Comparison of ENCODE assay signal across 10 mouse cellular contexts in genomic region chr9:35592903-35593302, GRCm38 (mm10). TPM values are rescaled to one million over a fixed set of nuclear protein-coding genes. Genes with fewer than 3 reads are reported as not detected.
DNase-seq lines count a peak whose midpoint lies in the region; ATAC-seq and TF ChIP-seq lines count a peak whose summit lies in the region.
"Had no signal": no experiment of that assay in that cellular context is flagged by ENCODE, and none has a peak within 500 bp of the region (broad histone marks: within the 10 kb centered on the region; RNA-seq: fewer than 3 reads in every experiment).

No protein-coding gene starts in this region.

- no peaks in the 10 kb centered on the region for H3K9me3 ChIP-seq in liver, postnatal 0 days (ENCODE audit: low read length)
- H3K9me3 ChIP-seq in liver, embryonic 12.5 days (replicated peaks) = no peaks in the 10 kb centered on the region

- TF ChIP-seq CTCF in liver, postnatal 0 days (IDR thresholded peaks at IDR 0.05; ENCODE audit: low read depth) = peak; percentile 45

- no peaks in the 10 kb centered on the region for H3K4me1 ChIP-seq in liver, postnatal 0 days (ENCODE audit: insufficient read depth)
- no peaks in the 10 kb centered on the region for H3K4me1 ChIP-seq in liver, embryonic 12.5 days

- TF ChIP-seq EP300 in liver, postnatal 0 days (IDR thresholded peaks at IDR 0.05; ENCODE audit: low read depth) = no peak

- H3K36me3 ChIP-seq in liver, postnatal 0 days (replicated peaks; ENCODE audit: insufficient read depth, low read length) = no peaks in the 10 kb centered on the region
- no peaks in the 10 kb centered on the region for H3K36me3 ChIP-seq in liver, embryonic 12.5 days

- DNase-seq in adrenal gland, postnatal 10 days = peak; percentile 20
- no peak for DNase-seq in adrenal gland, adult 2 months
- DNase-seq in liver, postnatal 0 days = no peak
- peak; percentile 32 for DNase-seq in forelimb bud, embryonic 11.5 days (ENCODE audit: low read depth, low spot score)
- peak; percentile 33 for DNase-seq in mesoderm, embryonic 11.5 days (ENCODE audit: low read depth, low spot score)
- no peak for DNase-seq in urinary bladder, postnatal 36 days (ENCODE audit: low spot score in 2 of 2)
- DNase-seq in ovary, adult 18-20 months (ENCODE audit: low spot score) = no peak

- no peak for ATAC-seq in liver, postnatal 0 days
- no peak for ATAC-seq in liver, embryonic 12.5 days

- no peak overlapping the region for H3K9ac ChIP-seq in liver, postnatal 0 days (replicated peaks)
- H3K9ac ChIP-seq in liver, embryonic 12.5 days = no peak overlapping the region

- H3K4me3 ChIP-seq in liver, postnatal 0 days (ENCODE audit: low read depth, low read length) = no peak overlapping the region
- no peak overlapping the region for H3K4me3 ChIP-seq in liver, embryonic 12.5 days

- H3K27ac ChIP-seq in liver, postnatal 0 days (ENCODE audit: low read depth) = no peak overlapping the region
- no peak overlapping the region for H3K27ac ChIP-seq in liver, embryonic 12.5 days

- no peak overlapping the region for H3K4me2 ChIP-seq in liver, postnatal 0 days (ENCODE audit: low read depth, low read length)
- H3K4me2 ChIP-seq in liver, embryonic 12.5 days = no peak overlapping the region

- H3K27me3 ChIP-seq in liver, postnatal 0 days (ENCODE audit: insufficient read depth, low read length) = no peaks in the 10 kb centered on the region
- H3K27me3 ChIP-seq in liver, embryonic 12.5 days (replicated peaks) = no peaks in the 10 kb centered on the region

- WGBS in liver, postnatal 0 days (ENCODE audit: insufficient replicate concordance) = 6% methylated on average over 2 of the region's 2 CpGs
- WGBS in liver, embryonic 12.5 days (ENCODE audit: insufficient replicate concordance) = 16% methylated on average over 2 of the region's 2 CpGs

RNA-seq across cellular contexts. Expression of gene Pate4, which starts 18.8 kb away (rescaled TPM):
- total RNA-seq in adrenal gland, postnatal 10 days (2021) = not detected
- not detected for total RNA-seq in adrenal gland, adult 2 months (2021)
- not detected in 2 replicates for polyA plus RNA-seq in adrenal gland, adult 2 months (2012; rRNA removed)
- polyA plus RNA-seq in liver, postnatal 0 days (2015; fragmentation: Nextera tagmentation; extraction: Ambion mirVana) = not detected in 2 replicates
- not detected in 2 replicates for polyA plus RNA-seq in liver, embryonic 12.5 days (2016; fragmentation: Nextera tagmentation; extraction: Ambion mirVana)
- polyA plus RNA-seq: C2C12; limb, embryonic 14.5 days had no signal

RNA-seq across cellular contexts. Expression of gene Hyls1, which starts 22.7 kb away (rescaled TPM):
- total RNA-seq in adrenal gland, postnatal 10 days (2021) = 1 to 10 TPM; 3.3 to 5.0 TPM
- total RNA-seq in adrenal gland, adult 2 months (2021) = 1 to 10 TPM; 3.6 to 3.9 TPM
- 0.53 and 0.66 TPM in 2 replicates for polyA plus RNA-seq in adrenal gland, adult 2 months (2012; rRNA removed)
- polyA plus RNA-seq in liver, postnatal 0 days (2015; fragmentation: Nextera tagmentation; extraction: Ambion mirVana) = 4.3 and 4.7 TPM in 2 replicates
- polyA plus RNA-seq in liver, embryonic 12.5 days (2016; fragmentation: Nextera tagmentation; extraction: Ambion mirVana) = 9.4 and 10.8 TPM in 2 replicates

RNA-seq across cellular contexts. Expression of gene Pate2, which starts 22.8 kb away (rescaled TPM):
- under 1 TPM in 1 of 2 experiments, not detected in 1; 0.79 TPM for total RNA-seq in adrenal gland, postnatal 10 days (2021)
- total RNA-seq in adrenal gland, adult 2 months (2021) = under 1 TPM in 1 of 2 experiments, not detected in 1; 0.28 TPM
- polyA plus RNA-seq in adrenal gland, adult 2 months (2012; rRNA removed) = 0.08 and 0.09 TPM in 2 replicates
- polyA plus RNA-seq in liver, postnatal 0 days (2015; fragmentation: Nextera tagmentation; extraction: Ambion mirVana) = 0.14 and 0.33 TPM in 2 replicates
- 0.32 and 0.47 TPM in 2 replicates for polyA plus RNA-seq in liver, embryonic 12.5 days (2016; fragmentation: Nextera tagmentation; extraction: Ambion mirVana)

RNA-seq across cellular contexts. Expression of gene Pus3, which starts 34.5 kb away (rescaled TPM):
- 10 to 100 TPM; 12.3 to 16.3 TPM for total RNA-seq in adrenal gland, postnatal 10 days (2021)
- 10 to 100 TPM; 12.3 to 12.5 TPM for total RNA-seq in adrenal gland, adult 2 months (2021)
- 0.21 and 0.33 TPM in 2 replicates for polyA plus RNA-seq in adrenal gland, adult 2 months (2012; rRNA removed)
- 4.7 and 5.0 TPM in 2 replicates for polyA plus RNA-seq in liver, postnatal 0 days (2015; fragmentation: Nextera tagmentation; extraction: Ambion mirVana)
- 11.7 and 12.9 TPM in 2 replicates for polyA plus RNA-seq in liver, embryonic 12.5 days (2016; fragmentation: Nextera tagmentation; extraction: Ambion mirVana)

RNA-seq across cellular contexts. Expression of gene Ddx25, which starts 34.6 kb away (rescaled TPM):
- total RNA-seq in adrenal gland, postnatal 10 days (2021) = under 1 TPM; 0.75 to 0.85 TPM
- total RNA-seq in adrenal gland, adult 2 months (2021) = 1 to 10 TPM in 1 of 2 experiments, under 1 TPM in 1; 0.63 to 1.1 TPM
- polyA plus RNA-seq in adrenal gland, adult 2 months (2012; rRNA removed) = 0.17 and 0.19 TPM in 2 replicates
- polyA plus RNA-seq in liver, postnatal 0 days (2015; fragmentation: Nextera tagmentation; extraction: Ambion mirVana) = 0.09 and 0.18 TPM in 2 replicates
- polyA plus RNA-seq in liver, embryonic 12.5 days (2016; fragmentation: Nextera tagmentation; extraction: Ambion mirVana) = 0.65 and 0.67 TPM in 2 replicates

Comparison
In these comparisons a context has a peak if more than half of its experiments do, and no peak if none do; other contexts are left out.
1. DNase-seq: peak in adrenal gland, postnatal 10 days (single experiment), forelimb bud, embryonic 11.5 days (single experiment) and mesoderm, embryonic 11.5 days (single experiment); none in adrenal gland, adult 2 months (single experiment), liver, postnatal 0 days (single experiment), urinary bladder, postnatal 36 days (0 of 2) and ovary, adult 18-20 months (single experiment).